Mouse (Mus musculus) neural tube, embryonic 15.5 days (tissue): ENCODE measurements around the gene Thap4. TPM values are rescaled to one million over a fixed set of nuclear protein-coding genes. Genes with fewer than 3 reads are reported as not detected.

Experiments used
- ATAC-seq: fragments of 200-750 bp; cut with Nextera tagmentation; 2 replicates; pipeline ENCODE4 v1.8.0; 2017; ENCODE audit warnings: mild to moderate bottlenecking, moderate TSS enrichment, moderate library complexity; ENCODE audit not compliant: low FRiP score
- H3K27ac ChIP-seq: fragments of 300-500 bp; sonication (generic); replicated peaks from 2 replicates; pipeline ENCODE4 v1.5.1; 2015; ENCODE audit warnings: mild to moderate bottlenecking, inconsistent platforms
- H3K27me3 ChIP-seq: fragments of 300-500 bp; sonication (generic); replicated peaks from 2 replicates; pipeline ENCODE4 v1.6.1; 2015; ENCODE audit warnings: inconsistent platforms
- H3K36me3 ChIP-seq: fragments of 300-500 bp; sonication (generic); 2 replicates; pipeline ENCODE4 v1.6.1; 2015; ENCODE audit warnings: inconsistent platforms
- H3K4me1 ChIP-seq: fragments of 300-500 bp; sonication (generic); 2 replicates; pipeline ENCODE4 v1.6.1; 2015; ENCODE audit warnings: inconsistent platforms
- H3K4me2 ChIP-seq: fragments of 300-500 bp; sonication (generic); 2 replicates; pipeline ENCODE4 v1.6.1; 2015; ENCODE audit warnings: inconsistent platforms, mild to moderate bottlenecking, moderate library complexity
- H3K4me3 ChIP-seq: fragments of 300-500 bp; sonication (generic); replicated peaks from 2 replicates; pipeline ENCODE4 v1.5.1; 2015; ENCODE audit warnings: mild to moderate bottlenecking, inconsistent platforms
- H3K9ac ChIP-seq: fragments of 300-500 bp; sonication (generic); replicated peaks from 2 replicates; pipeline ENCODE4 v1.6.1; 2015; ENCODE audit warnings: mild to moderate bottlenecking, inconsistent platforms
- H3K9me3 ChIP-seq: fragments of 300-500 bp; sonication (generic); replicated peaks from 2 replicates; pipeline ENCODE4 v1.6.1; 2016; ENCODE audit warnings: inconsistent platforms
- WGBS: fragments of 180-500 bp; shearing (Covaris S2); methylation state at CpG from one replicate; pipeline ENCODE4 v1.1.7; 2015; ENCODE audit warnings: mixed read lengths; 5-methylcytosine and 5-hydroxymethylcytosine counted together
- polyA plus RNA-seq: library from polyadenylated mRNA; unstranded; fragments of >200 nt; fragmentation: Nextera tagmentation; extraction: Ambion mirVana; gene quantifications from 2 replicates; pipeline ENCODE4 v1.2.1, GENCODE M21; 2015

Gene Thap4
- polyA plus RNA-seq, 1 experiment from 2014 or later = 45.4 TPM

GRCm38 (mm10) chr1:93704341-93704740 lies 50.3 kb downstream of the Thap4 start:
- H3K27ac ChIP-seq = no peak overlapping the region
- H3K27me3 ChIP-seq = no peaks in the 10 kb centered on the region
- H3K9me3 ChIP-seq = no peaks in the 10 kb centered on the region
- no peaks in the 10 kb centered on the region for H3K4me1 ChIP-seq
- H3K9ac ChIP-seq = no peak overlapping the region
- 92% methylated on average over 9 of the region's 9 CpGs for WGBS
- no peak for ATAC-seq
- no peak overlapping the region for H3K4me2 ChIP-seq
- H3K4me3 ChIP-seq = no peak overlapping the region
- H3K36me3 ChIP-seq = peaks cover 21% of the 10 kb centered on the region

GRCm38 (mm10) chr1:93703472-93704048 lies 51.1 kb downstream of the Thap4 start:
- H3K4me2 ChIP-seq = no peak overlapping the region
- H3K27ac ChIP-seq = no peak overlapping the region
- peaks cover 21% of the 10 kb centered on the region for H3K36me3 ChIP-seq
- ATAC-seq = no peak
- H3K9ac ChIP-seq = no peak overlapping the region
- 92% methylated on average over 10 of the region's 10 CpGs for WGBS
- H3K4me1 ChIP-seq = no peaks in the 10 kb centered on the region
- no peaks in the 10 kb centered on the region for H3K27me3 ChIP-seq
- no peak overlapping the region for H3K4me3 ChIP-seq
- H3K9me3 ChIP-seq = no peaks in the 10 kb centered on the region

- no peak for ATAC-seq
- Histone ChIP-seq H3K36me3 (peaks cover 21% of the 10 kb centered on the region), H3K9ac (no peak overlapping the region), H3K27ac (no peak overlapping the region), H3K27me3 (no peaks in the 10 kb centered on the region), H3K4me1 (no peaks in the 10 kb centered on the region), H3K4me3 (no peak overlapping the region), H3K9me3 (no peaks in the 10 kb centered on the region), H3K4me2 (no peak overlapping the region)
- 91% methylated on average over 1 of the region's 1 CpGs for WGBS
Measured at GRCm38 (mm10) chr1:93702106-93702505, 52.6 kb downstream of the Thap4 start.

- ATAC-seq = no peak
- no peaks in the 10 kb centered on the region for H3K9me3 ChIP-seq
- H3K4me2 ChIP-seq = no peak overlapping the region
- no peaks in the 10 kb centered on the region for H3K4me1 ChIP-seq
- no peak overlapping the region for H3K27ac ChIP-seq
- H3K36me3 ChIP-seq = peaks cover 25% of the 10 kb centered on the region
- 93% methylated on average over 4 of the region's 4 CpGs for WGBS
- no peaks in the 10 kb centered on the region for H3K27me3 ChIP-seq
- H3K9ac ChIP-seq = no peak overlapping the region
- H3K4me3 ChIP-seq = no peak overlapping the region
Measured at GRCm38 (mm10) chr1:93699159-93699558, 55.5 kb downstream of the Thap4 start.

- no peak overlapping the region for H3K4me2 ChIP-seq
- H3K27me3 ChIP-seq = no peaks in the 10 kb centered on the region
- ATAC-seq = no peak
- no peaks in the 10 kb centered on the region for H3K4me1 ChIP-seq
- H3K9ac ChIP-seq = no peak overlapping the region
- H3K36me3 ChIP-seq = peaks cover 13% of the 10 kb centered on the region
- WGBS = 19% methylated on average over 3 of the region's 3 CpGs
- H3K4me3 ChIP-seq = no peak overlapping the region
- H3K27ac ChIP-seq = no peak overlapping the region
- no peaks in the 10 kb centered on the region for H3K9me3 ChIP-seq
Measured at GRCm38 (mm10) chr1:93697317-93697716, 57.3 kb downstream of the Thap4 start.

- 81% methylated on average over 6 of the region's 6 CpGs for WGBS
- no peak for ATAC-seq
Measured at GRCm38 (mm10) chr1:93694966-93695365, 59.7 kb downstream of the Thap4 start.

GRCm38 (mm10) chr1:93693943-93694342 lies 60.7 kb downstream of the Thap4 start:
- Histone ChIP-seq H3K27me3 (no peaks in the 10 kb centered on the region), H3K4me3 (no peak overlapping the region), H3K9ac (no peak overlapping the region), H3K27ac (no peak overlapping the region), H3K36me3 (peaks cover 16% of the 10 kb centered on the region), H3K4me2 (no peak overlapping the region), H3K4me1 (no peaks in the 10 kb centered on the region), H3K9me3 (no peaks in the 10 kb centered on the region)
- WGBS = 97% methylated on average over 10 of the region's 10 CpGs
- ATAC-seq = no peak

More at GRCm38 (mm10) chr1:93694966-93695365, 59.7 kb downstream of the Thap4 start:
- H3K4me1 ChIP-seq = no peaks in the 10 kb centered on the region
- H3K36me3 ChIP-seq = peaks cover 16% of the 10 kb centered on the region
- no peak overlapping the region for H3K27ac ChIP-seq
- no peaks in the 10 kb centered on the region for H3K27me3 ChIP-seq
- H3K4me2 ChIP-seq = no peak overlapping the region
- H3K9me3 ChIP-seq = no peaks in the 10 kb centered on the region
- no peak overlapping the region for H3K9ac ChIP-seq
- H3K4me3 ChIP-seq = no peak overlapping the region

- H3K36me3 ChIP-seq = peaks cover 16% of the 10 kb centered on the region
- peaks cover 3% of the 10 kb centered on the region; the same call in 1 of the 2 replicates for H3K4me1 ChIP-seq
- no peaks in the 10 kb centered on the region for H3K9me3 ChIP-seq
- H3K27ac ChIP-seq = no peak overlapping the region
- ATAC-seq = no peak
- WGBS = 91% methylated on average over 3 of the region's 3 CpGs
- no peak overlapping the region for H3K9ac ChIP-seq
- H3K27me3 ChIP-seq = no peaks in the 10 kb centered on the region
- H3K4me3 ChIP-seq = no peak overlapping the region
- H3K4me2 ChIP-seq = no peak overlapping the region
Measured at GRCm38 (mm10) chr1:93693502-93693901, 61.2 kb downstream of the Thap4 start.

- peaks cover 16% of the 10 kb centered on the region for H3K36me3 ChIP-seq
- no peak overlapping the region for H3K9ac ChIP-seq
- no peaks in the 10 kb centered on the region for H3K9me3 ChIP-seq
- no peaks in the 10 kb centered on the region for H3K27me3 ChIP-seq
- no peak overlapping the region for H3K4me3 ChIP-seq
- no peak overlapping the region for H3K27ac ChIP-seq
- H3K4me1 ChIP-seq = peaks cover 10% of the 10 kb centered on the region
- no peak overlapping the region for H3K4me2 ChIP-seq
- WGBS = 97% methylated on average over 9 of the region's 9 CpGs
- no peak for ATAC-seq
Measured at GRCm38 (mm10) chr1:93692773-93693172, 61.9 kb downstream of the Thap4 start.

- peaks cover 19% of the 10 kb centered on the region for H3K4me1 ChIP-seq
- no peak overlapping the region for H3K4me3 ChIP-seq
- H3K36me3 ChIP-seq = peaks cover 16% of the 10 kb centered on the region
- H3K9me3 ChIP-seq = no peaks in the 10 kb centered on the region
- WGBS = 74% methylated on average over 10 of the region's 10 CpGs
- no peak for ATAC-seq
- no peak overlapping the region for H3K4me2 ChIP-seq
- no peaks in the 10 kb centered on the region for H3K27me3 ChIP-seq
- no peak overlapping the region for H3K9ac ChIP-seq
- H3K27ac ChIP-seq = no peak overlapping the region
Measured at GRCm38 (mm10) chr1:93691786-93692357, 62.8 kb downstream of the Thap4 start.

- 95% methylated on average over 8 of the region's 8 CpGs for WGBS
- Histone ChIP-seq H3K4me2 (no peak overlapping the region), H3K27ac (no peak overlapping the region), H3K9me3 (no peaks in the 10 kb centered on the region), H3K4me3 (no peak overlapping the region), H3K36me3 (peaks cover 16% of the 10 kb centered on the region), H3K9ac (no peak overlapping the region), H3K4me1 (peaks cover 27% of the 10 kb centered on the region), H3K27me3 (no peaks in the 10 kb centered on the region)
- no peak for ATAC-seq
Measured at GRCm38 (mm10) chr1:93691106-93691505, 63.6 kb downstream of the Thap4 start.

- Histone ChIP-seq H3K9me3 (no peaks in the 10 kb centered on the region), H3K4me3 (no peak overlapping the region), H3K9ac (no peak overlapping the region), H3K27me3 (no peaks in the 10 kb centered on the region), H3K27ac (no peak overlapping the region), H3K4me2 (no peak overlapping the region), H3K4me1 (peaks cover 31% of the 10 kb centered on the region), H3K36me3 (peaks cover 7% of the 10 kb centered on the region)
- no peak for ATAC-seq
- 84% methylated on average over 7 of the region's 7 CpGs for WGBS
Measured at GRCm38 (mm10) chr1:93689901-93690496, 64.7 kb downstream of the Thap4 start.
